Mouse (Mus musculus) liver, embryonic 12.5 days (tissue): ENCODE data around the gene Cenpf. TPM values are rescaled to one million over a fixed set of nuclear protein-coding genes. Genes with fewer than 3 reads are reported as not detected.
A peak's percentile ranks its signal among the peaks of the same experiment; 100 is the strongest.
"Not testable (repeated sequence)": the region's sequence is repeated elsewhere in the genome, so short reads cannot be mapped to it uniquely, and the experiment has no call there.

Source experiments
- ATAC-seq: fragments of 200-750 bp; cut with Nextera tagmentation; 2 replicates; pipeline ENCODE4 v1.8.0; 2017; ENCODE audit warnings: moderate number of reproducible peaks, mild to moderate bottlenecking, moderate library complexity
- H3K27ac ChIP-seq: fragments of 300-500 bp; sonication (generic); 2 replicates; pipeline ENCODE4 v1.5.1; 2016; ENCODE audit warnings: mild to moderate bottlenecking
- H3K27me3 ChIP-seq: fragments of 300-500 bp; sonication (generic); replicated peaks from 2 replicates; pipeline ENCODE4 v1.6.1; 2016; ENCODE audit warnings: mild to moderate bottlenecking, moderate library complexity
- H3K36me3 ChIP-seq: fragments of 300-500 bp; sonication (generic); 2 replicates; pipeline ENCODE4 v1.6.1; 2016; ENCODE audit warnings: mild to moderate bottlenecking, moderate library complexity
- H3K4me1 ChIP-seq: fragments of 300-500 bp; sonication (generic); 2 replicates; pipeline ENCODE4 v1.6.1; 2016
- H3K4me2 ChIP-seq: fragments of 300-500 bp; sonication (generic); 2 replicates; pipeline ENCODE4 v1.6.1; 2016; ENCODE audit warnings: mild to moderate bottlenecking, moderate library complexity
- H3K4me3 ChIP-seq: fragments of 300-500 bp; sonication (generic); 2 replicates; pipeline ENCODE4 v1.5.1; 2016; ENCODE audit warnings: mild to moderate bottlenecking, moderate library complexity
- H3K9ac ChIP-seq: fragments of 300-500 bp; sonication (generic); 2 replicates; pipeline ENCODE4 v1.6.1; 2016; ENCODE audit warnings: mild to moderate bottlenecking, moderate library complexity
- H3K9me3 ChIP-seq: fragments of 300-500 bp; sonication (generic); replicated peaks from 2 replicates; pipeline ENCODE4 v1.6.1; 2016; ENCODE audit warnings: mild to moderate bottlenecking, moderate library complexity
- WGBS: fragments of 180-500 bp; shearing (Covaris S2); methylation state at CpG from one replicate; pipeline ENCODE4 v1.1.7; 2016; ENCODE audit not compliant: insufficient replicate concordance; 5-methylcytosine and 5-hydroxymethylcytosine counted together
- polyA plus RNA-seq: library from polyadenylated mRNA; unstranded; fragments of >200 nt; fragmentation: Nextera tagmentation; extraction: Ambion mirVana; gene quantifications from 2 replicates; pipeline ENCODE4 v1.2.1, GENCODE M21; 2016

Gene Cenpf
- polyA plus RNA-seq, 1 experiment from 2014 or later = 52.5 TPM

DNA sequence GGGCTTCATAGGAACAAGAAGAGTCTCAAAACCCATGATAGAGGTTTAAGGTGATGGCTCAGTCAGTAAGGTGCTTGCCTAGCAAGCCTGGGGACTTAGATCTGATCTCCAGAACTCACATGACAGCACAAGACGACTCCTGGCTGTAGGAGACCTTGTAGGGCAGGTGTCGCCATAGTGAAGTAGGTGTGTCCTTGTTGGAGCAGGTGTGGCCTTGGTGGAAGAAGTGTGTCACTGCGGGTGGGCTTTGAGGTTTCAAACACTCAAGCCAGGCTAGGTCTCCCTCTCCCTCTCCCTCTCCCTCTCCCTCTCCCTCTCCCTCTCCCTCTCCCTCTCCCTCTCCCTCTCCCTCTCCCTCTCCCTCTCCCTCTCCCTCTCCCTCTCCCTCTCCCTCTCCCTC, 4.6 kb upstream of the Cenpf start:
- not testable (repeated sequence) for H3K9me3 ChIP-seq, ATAC-seq, H3K27ac ChIP-seq, H3K9ac ChIP-seq, H3K4me3 ChIP-seq, H3K4me2 ChIP-seq, H3K27me3 ChIP-seq, H3K36me3 ChIP-seq
- peaks cover 23% of the 10 kb centered on the region for H3K4me1 ChIP-seq
- WGBS = 41% methylated on average over 3 of the region's 3 CpGs

DNA sequence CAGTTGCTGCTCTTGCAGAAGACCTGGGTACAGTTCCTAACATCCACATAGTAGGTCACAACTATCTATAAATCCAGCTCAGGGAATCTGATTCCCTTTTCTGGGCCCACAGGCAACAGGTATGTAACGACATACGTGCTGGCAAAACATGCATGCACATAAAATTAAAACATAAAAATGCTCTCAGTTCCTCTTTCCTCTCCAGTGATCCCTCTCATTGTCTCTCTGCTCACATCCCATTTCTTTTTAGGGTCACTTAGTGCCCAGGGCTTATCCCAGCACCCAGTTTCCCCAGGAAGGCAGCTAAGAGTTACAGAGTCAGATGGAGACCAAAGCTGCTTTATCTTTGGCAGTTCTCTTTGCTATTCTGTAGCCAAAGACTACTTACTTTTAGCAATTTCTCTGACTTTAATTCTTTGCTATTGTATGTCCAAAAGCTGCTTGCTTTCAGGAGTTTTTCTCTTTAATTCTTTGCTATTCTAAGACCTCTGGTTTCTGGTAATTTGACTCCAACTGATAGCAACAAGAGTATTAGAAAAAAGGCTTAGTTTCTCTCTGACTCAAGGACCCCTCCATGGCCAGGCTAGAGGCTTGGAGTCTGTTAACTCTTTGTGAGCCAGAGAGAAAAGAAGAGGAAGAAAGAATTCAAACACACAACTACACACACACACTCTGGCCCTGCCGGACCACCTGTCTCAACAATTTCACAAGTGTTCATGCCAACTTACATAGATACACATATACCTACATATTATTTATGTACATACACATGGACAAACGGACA, 1.4 kb upstream of the Cenpf start:
- peak overlapping the region; percentile 85 for H3K4me3 ChIP-seq
- ATAC-seq = no peak
- peak overlapping the region; percentile 48; the same call in 1 of the 2 replicates for H3K27ac ChIP-seq
- H3K4me1 ChIP-seq = peaks cover 30% of the 10 kb centered on the region
- H3K36me3 ChIP-seq = peaks cover 21% of the 10 kb centered on the region
- H3K4me2 ChIP-seq = peak overlapping the region; percentile 89
- H3K9me3 ChIP-seq = no peaks in the 10 kb centered on the region
- WGBS = 47% methylated on average over 4 of the region's 4 CpGs
- H3K9ac ChIP-seq = peak overlapping the region; percentile 64
- H3K27me3 ChIP-seq = no peaks in the 10 kb centered on the region

DNA sequence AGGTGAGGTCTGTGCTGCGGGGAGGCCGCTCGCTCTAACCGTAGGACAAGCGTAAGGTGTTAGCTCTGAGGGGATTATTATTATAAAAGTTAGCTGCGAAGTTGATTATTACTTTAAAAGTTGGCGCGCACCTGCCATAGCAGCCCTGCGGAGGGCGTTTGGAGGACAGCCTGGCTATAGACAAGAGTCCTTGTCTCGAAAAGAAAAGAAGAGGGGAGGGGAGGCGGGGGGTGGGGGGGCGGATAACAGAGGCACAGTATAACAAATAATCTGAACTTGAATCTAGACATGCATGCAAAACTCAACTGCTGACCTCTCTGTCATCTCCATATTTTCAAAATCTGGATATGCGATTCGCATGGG, 483 bp upstream of the Cenpf start:
- H3K9ac ChIP-seq = peak overlapping the region; percentile 64
- WGBS = 2% methylated on average over 14 of the region's 15 CpGs
- no peak for ATAC-seq
- peak overlapping the region; percentile 89 for H3K4me2 ChIP-seq
- H3K27ac ChIP-seq = peak overlapping the region; percentile 61
- peak overlapping the region; percentile 85 for H3K4me3 ChIP-seq
- H3K36me3 ChIP-seq = peaks cover 29% of the 10 kb centered on the region
- H3K4me1 ChIP-seq = peaks cover 30% of the 10 kb centered on the region
- H3K27me3 ChIP-seq = no peaks in the 10 kb centered on the region
- H3K9me3 ChIP-seq = no peaks in the 10 kb centered on the region

DNA sequence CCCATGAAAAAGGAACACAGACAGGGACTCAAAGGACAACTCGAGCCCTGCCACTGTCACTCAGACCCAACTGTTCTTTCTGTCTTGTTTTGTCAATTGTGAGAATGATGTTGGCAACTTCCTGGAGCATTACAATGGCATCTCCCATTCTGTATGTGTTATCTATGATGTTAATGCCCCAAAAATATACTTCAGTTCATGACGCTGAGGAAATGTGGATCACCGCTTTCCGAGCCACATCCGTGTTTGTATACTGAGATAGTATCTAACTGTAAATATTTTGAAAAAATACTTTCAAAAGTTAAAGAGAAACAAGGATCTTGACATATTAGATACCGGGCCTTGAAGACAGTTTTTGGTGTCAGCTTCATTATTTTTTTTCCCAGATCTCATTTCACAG, 1.9 kb downstream of the Cenpf start:
- WGBS = 80% methylated on average over 6 of the region's 6 CpGs
- no peak for ATAC-seq
- Histone ChIP-seq H3K27me3 (no peaks in the 10 kb centered on the region), H3K27ac (no peak overlapping the region), H3K4me3 (peak overlapping the region; percentile 85), H3K36me3 (peaks cover 52% of the 10 kb centered on the region), H3K4me2 (peak overlapping the region; percentile 89), H3K9ac (peak overlapping the region; percentile 89), H3K4me1 (peaks cover 30% of the 10 kb centered on the region), H3K9me3 (no peaks in the 10 kb centered on the region)

DNA sequence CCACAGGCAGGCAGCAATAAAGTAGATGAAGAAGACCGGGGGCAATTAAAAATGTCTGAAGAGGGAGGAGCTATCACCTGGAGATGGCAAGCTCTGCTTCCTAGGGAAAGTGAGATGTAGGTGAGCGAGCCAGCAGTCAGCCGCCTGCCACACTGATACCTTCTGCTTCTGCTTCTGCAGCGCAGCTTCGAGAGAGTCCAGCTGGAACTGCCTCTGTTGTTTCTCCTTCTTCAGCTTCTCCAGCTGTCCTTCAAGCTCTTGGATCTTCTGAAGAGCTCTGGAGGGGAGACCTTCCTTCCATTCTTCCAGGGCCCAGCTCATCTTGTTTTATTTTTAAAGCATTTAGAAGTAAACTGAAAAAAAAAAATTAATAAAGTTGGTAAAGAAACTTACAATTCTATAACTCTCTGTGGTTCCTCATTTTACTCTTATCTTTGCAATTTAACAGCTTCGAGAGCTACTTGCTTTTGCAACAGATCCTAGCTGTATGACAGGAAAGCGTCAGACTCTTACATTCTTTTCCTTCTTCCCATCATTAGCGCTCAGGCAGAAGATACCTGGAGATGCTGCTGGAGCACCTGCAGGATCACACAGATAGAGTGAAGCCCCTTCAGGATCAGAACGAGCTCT, 3.0 kb downstream of the Cenpf start:
- no peak overlapping the region for H3K4me2 ChIP-seq
- WGBS = 87% methylated on average over 9 of the region's 9 CpGs
- no peak overlapping the region for H3K27ac ChIP-seq
- H3K9ac ChIP-seq = no peak overlapping the region
- peaks cover 64% of the 10 kb centered on the region for H3K36me3 ChIP-seq
- no peak overlapping the region for H3K4me3 ChIP-seq
- no peaks in the 10 kb centered on the region for H3K9me3 ChIP-seq
- H3K4me1 ChIP-seq = peaks cover 30% of the 10 kb centered on the region
- H3K27me3 ChIP-seq = no peaks in the 10 kb centered on the region
- no peak for ATAC-seq

DNA sequence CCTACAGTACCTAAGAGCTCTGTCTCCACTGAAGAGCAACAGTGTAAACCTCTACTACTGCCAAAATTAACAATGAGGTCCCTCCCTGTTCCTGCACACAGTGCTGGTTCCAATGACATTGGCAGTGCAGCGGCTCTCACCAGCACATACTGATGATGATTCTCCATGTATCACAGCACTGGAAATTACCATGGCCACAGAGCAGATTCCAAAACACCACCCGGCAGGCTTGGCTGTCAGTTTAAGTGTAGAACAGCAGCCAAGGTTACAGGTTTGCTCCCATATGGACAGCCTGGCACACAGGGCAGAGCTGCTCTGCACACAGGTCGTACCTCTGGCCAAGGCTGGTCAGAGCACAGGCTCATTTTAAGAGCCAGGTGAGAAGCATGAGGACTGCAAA, 8.3 kb downstream of the Cenpf start:
- H3K4me3 ChIP-seq = no peak overlapping the region
- 89% methylated on average over 3 of the region's 3 CpGs for WGBS
- peaks cover 6% of the 10 kb centered on the region; the same call in 1 of the 2 replicates for H3K4me1 ChIP-seq
- no peaks in the 10 kb centered on the region for H3K9me3 ChIP-seq
- H3K27ac ChIP-seq = no peak overlapping the region
- no peaks in the 10 kb centered on the region for H3K27me3 ChIP-seq
- no peak for ATAC-seq
- H3K9ac ChIP-seq = no peak overlapping the region
- H3K4me2 ChIP-seq = no peak overlapping the region
- peaks cover 96% of the 10 kb centered on the region for H3K36me3 ChIP-seq

DNA sequence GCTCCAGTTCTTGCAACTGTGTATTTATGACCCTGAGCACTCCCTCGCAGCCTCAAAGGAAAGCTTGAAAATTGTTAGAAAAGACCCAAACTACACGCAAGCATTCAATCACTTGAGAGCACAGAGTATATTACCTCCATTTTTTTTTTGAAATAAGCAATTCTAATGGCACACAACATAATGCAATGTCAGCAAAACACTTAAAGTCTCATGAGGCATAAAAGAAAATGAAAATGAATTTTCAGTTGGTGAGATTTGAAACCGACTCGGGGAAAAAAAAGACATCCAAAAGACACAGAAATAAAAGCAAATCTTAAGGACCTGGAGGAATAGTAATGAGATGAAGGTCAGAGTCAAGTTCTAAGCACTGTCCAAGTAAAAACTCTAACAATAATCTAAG, 11.9 kb downstream of the Cenpf start:
- Histone ChIP-seq H3K36me3 (peaks cover 97% of the 10 kb centered on the region), H3K4me3 (no peak overlapping the region), H3K9me3 (no peaks in the 10 kb centered on the region), H3K4me2 (no peak overlapping the region), H3K27ac (no peak overlapping the region), H3K4me1 (peaks cover 9% of the 10 kb centered on the region; the same call in 1 of the 2 replicates), H3K27me3 (no peaks in the 10 kb centered on the region), H3K9ac (no peak overlapping the region)
- WGBS = 85% methylated on average over 4 of the region's 4 CpGs
- ATAC-seq = no peak

DNA sequence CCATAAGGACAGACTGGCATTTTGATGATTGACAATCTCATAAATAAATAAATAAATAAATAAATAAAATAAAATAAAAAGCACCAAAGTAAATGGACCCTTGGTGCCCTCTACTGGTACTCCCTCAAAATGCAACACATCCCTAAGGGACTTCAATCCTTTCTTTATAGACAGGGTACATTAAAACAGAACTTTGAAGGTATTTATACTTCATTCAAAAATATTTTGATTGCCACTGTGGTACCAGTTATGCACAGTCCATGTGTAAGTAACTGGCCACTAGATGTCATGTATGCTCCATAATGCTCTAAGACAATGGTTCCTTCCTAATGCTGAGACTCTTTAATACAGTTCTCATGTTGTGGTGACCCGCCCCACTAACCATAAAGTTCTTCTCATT, 12.5 kb downstream of the Cenpf start:
- 91% methylated on average over 1 of the region's 1 CpGs for WGBS
- peaks cover 9% of the 10 kb centered on the region; the same call in 1 of the 2 replicates for H3K4me1 ChIP-seq
- H3K4me2 ChIP-seq = no peak overlapping the region
- no peaks in the 10 kb centered on the region for H3K27me3 ChIP-seq
- H3K9ac ChIP-seq = no peak overlapping the region
- H3K9me3 ChIP-seq = no peaks in the 10 kb centered on the region
- H3K27ac ChIP-seq = no peak overlapping the region
- H3K36me3 ChIP-seq = peaks cover 97% of the 10 kb centered on the region
- 0 out of 2 replicates have a peak, but pooled peaks have one; percentile 30 for ATAC-seq
- H3K4me3 ChIP-seq = no peak overlapping the region

DNA sequence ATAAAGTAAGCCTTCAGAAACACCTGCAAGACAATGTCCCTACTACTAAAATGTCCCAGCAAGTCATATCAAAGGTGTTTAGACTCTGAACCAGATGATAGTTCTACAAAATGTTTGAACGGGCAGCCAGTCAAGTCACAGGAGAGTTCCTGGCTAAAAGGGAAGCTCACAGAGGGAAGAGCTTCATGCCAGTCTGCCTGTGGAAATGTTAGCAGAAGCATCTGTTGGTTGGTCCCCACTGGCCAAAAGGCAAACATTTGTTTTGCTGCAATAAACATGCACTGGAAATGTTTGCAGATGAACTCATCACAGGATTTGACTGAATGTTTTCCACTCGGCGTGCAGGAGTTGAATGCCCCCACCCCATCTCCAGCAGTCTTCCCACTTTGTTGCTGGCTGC, 21.9 kb downstream of the Cenpf start:
- H3K9me3 ChIP-seq = no peaks in the 10 kb centered on the region
- no peak for ATAC-seq
- no peak overlapping the region for H3K27ac ChIP-seq
- WGBS = 78% methylated on average over 3 of the region's 3 CpGs
- H3K27me3 ChIP-seq = no peaks in the 10 kb centered on the region
- H3K9ac ChIP-seq = no peak overlapping the region
- H3K4me2 ChIP-seq = no peak overlapping the region
- peaks cover 89% of the 10 kb centered on the region for H3K36me3 ChIP-seq
- no peaks in the 10 kb centered on the region for H3K4me1 ChIP-seq
- H3K4me3 ChIP-seq = no peak overlapping the region

DNA sequence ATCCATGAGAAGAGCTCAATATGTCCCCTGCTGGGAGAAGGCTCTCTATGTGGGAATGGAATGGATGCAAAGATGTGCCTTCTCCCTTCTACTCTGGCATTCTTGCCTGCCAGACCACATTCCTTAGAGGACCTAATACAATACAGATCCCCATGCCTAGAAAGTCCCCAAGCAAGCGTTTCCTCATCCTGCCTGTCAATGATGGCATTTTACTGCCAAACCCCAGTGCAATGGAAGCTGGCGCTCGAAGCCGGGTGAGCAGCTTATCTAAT, 23.1 kb downstream of the Cenpf start:
- no peak overlapping the region for H3K9ac ChIP-seq
- H3K36me3 ChIP-seq = peaks cover 85% of the 10 kb centered on the region
- no peak overlapping the region for H3K4me3 ChIP-seq
- no peaks in the 10 kb centered on the region for H3K27me3 ChIP-seq
- H3K4me1 ChIP-seq = no peaks in the 10 kb centered on the region
- H3K9me3 ChIP-seq = no peaks in the 10 kb centered on the region
- WGBS = 82% methylated on average over 4 of the region's 4 CpGs
- ATAC-seq = no peak
- H3K27ac ChIP-seq = no peak overlapping the region
- H3K4me2 ChIP-seq = no peak overlapping the region

DNA sequence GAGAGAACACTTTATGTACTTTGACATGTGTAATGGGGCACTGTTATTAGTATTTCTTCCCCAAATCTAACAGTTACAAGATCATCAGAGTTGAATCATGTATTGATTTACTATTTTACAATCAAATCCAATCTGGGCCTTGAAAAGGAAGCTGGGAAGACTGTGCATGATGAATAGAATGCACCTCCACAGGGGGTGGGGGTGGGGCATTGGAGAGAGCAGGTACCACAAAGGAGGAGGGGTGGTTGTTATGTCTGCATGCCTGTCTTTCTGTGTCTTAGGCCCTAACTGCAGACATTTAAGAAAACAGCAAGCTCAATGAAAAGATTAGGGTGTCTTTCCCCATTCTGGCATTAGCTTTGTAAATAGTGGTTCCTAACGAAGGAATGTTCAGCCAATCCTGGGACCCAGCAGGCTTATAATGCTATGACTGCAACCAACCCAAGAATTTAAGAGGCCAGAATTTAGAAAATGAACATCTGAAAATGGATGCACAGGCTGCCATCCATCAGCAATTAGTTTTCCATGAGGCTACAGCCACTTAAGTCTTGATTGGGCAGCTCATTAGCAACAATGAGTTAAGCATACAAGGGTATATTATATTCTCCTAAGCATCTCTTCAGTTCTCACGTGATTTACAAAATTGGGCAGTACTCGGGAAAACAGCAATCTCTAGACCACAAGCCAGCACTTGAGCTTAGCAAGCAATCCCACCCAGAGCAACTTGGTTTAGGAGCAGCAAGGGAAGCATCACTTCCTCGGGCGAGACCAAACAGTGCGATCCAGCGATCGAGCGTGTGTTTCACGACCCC, 23.6 kb downstream of the Cenpf start:
- no peak for ATAC-seq
- H3K9ac ChIP-seq = no peak overlapping the region
- WGBS = 90% methylated on average over 10 of the region's 10 CpGs
- no peak overlapping the region for H3K27ac ChIP-seq
- H3K4me3 ChIP-seq = no peak overlapping the region
- no peak overlapping the region for H3K4me2 ChIP-seq
- no peaks in the 10 kb centered on the region for H3K4me1 ChIP-seq
- no peaks in the 10 kb centered on the region for H3K27me3 ChIP-seq
- no peaks in the 10 kb centered on the region for H3K9me3 ChIP-seq
- peaks cover 85% of the 10 kb centered on the region for H3K36me3 ChIP-seq

DNA sequence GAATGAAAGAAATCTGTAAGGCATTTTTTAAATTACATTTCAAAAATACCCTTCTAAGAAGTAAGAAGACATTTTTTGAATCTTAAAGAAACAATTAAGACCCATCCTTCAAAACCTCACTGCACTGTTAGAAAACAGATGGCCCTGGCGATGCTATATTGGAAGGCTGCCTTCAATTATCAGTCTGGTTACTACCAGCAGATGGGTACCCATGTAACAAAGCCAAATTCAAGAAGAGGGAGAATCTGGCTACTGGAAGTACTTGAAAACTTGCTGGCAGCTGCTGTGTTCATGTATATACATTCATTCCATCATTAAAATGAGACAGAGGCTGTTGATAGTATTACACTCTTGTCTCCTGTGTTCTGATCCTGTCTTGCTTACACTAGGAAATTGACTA, 24.4 kb downstream of the Cenpf start:
- H3K27me3 ChIP-seq = no peaks in the 10 kb centered on the region
- H3K9ac ChIP-seq = no peak overlapping the region
- no peaks in the 10 kb centered on the region for H3K9me3 ChIP-seq
- H3K4me3 ChIP-seq = no peak overlapping the region
- peaks cover 85% of the 10 kb centered on the region for H3K36me3 ChIP-seq
- no peak overlapping the region for H3K4me2 ChIP-seq
- no peak for ATAC-seq
- 87% methylated on average over 1 of the region's 1 CpGs for WGBS
- no peak overlapping the region for H3K27ac ChIP-seq
- H3K4me1 ChIP-seq = no peaks in the 10 kb centered on the region
